Mouse (Mus musculus) forelimb bud, embryonic 11.5 days (tissue): ENCODE results near the gene Wt1.

Source experiments
- DNase-seq: peaks from one replicate; pipeline ENCODE4 v3.0.0-alpha.2; 2012; ENCODE audit warnings: low read depth, low spot score

Wt1 gene

DNA sequence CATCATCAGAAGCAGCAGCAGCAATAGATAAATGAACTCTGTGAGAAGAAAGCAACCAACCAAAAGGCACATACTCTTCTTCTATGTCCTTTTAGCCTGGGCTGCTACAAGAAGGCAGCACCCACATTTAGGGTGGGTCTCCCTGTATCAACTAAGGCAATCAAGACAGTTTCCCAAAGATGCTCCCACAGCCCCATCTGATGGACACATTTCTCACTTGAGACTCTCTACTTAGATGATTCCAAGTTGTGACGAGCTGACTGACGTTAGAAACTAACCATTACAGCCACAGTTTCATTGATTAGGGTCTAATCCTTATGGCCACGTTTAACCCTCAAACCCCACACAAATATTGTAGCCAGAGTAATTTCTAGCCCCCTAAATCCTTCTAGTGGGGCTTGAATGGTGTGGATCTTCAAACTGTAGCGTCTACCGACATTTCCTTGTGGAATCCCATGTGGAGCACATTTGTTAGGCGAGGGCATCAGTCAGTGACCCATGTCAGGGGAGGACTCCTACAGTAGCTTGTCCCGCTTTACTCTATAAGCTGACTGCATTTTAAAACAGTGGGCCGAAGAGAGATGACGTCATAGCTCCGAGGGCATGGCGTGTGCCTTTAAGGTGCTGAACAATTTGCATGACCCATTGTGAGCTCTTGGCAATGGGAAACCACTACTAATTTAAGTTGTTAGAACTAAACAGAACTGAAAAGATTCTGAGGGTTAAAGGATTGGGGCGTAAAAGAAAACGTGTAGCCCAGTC, 59.6 kb downstream of the Wt1 start:
- DNase-seq = no peak

GRCm38 (mm10) chr2:105186591-105186990, 60.3 kb downstream of the Wt1 start:
- DNase-seq = no peak

DNA sequence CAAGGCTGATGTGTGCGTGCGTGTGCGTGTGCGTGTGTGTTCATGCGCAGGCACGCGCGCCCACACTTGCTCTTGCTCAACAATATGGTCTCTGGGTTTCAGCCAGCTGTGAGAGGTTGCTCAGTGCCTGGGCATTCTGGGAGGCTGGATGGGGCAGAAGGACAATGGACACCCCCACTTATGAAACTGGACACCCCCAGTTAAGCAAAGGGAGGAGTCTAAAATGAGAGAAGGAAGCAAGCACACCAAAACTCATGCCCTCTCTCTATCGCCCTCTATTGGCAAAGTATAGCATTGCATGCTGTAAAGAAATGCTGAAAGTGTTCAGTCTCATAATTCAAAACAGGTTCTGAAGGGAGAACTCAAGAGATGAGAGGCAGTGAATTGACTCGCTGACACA, 61.9 kb downstream of the Wt1 start:
- peak; percentile 62 for DNase-seq

GRCm38 (mm10) chr2:105189352-105189751, 63.0 kb downstream of the Wt1 start:
- peak; percentile 24 for DNase-seq

- peak; percentile 18 for DNase-seq
Measured at GRCm38 (mm10) chr2:105200152-105200551, 73.8 kb downstream of the Wt1 start.

- DNase-seq = no peak
Measured at GRCm38 (mm10) chr2:105206563-105207174, 80.3 kb downstream of the Wt1 start.

GRCm38 (mm10) chr2:105212839-105213238, 86.5 kb downstream of the Wt1 start:
- DNase-seq = no peak

DNA sequence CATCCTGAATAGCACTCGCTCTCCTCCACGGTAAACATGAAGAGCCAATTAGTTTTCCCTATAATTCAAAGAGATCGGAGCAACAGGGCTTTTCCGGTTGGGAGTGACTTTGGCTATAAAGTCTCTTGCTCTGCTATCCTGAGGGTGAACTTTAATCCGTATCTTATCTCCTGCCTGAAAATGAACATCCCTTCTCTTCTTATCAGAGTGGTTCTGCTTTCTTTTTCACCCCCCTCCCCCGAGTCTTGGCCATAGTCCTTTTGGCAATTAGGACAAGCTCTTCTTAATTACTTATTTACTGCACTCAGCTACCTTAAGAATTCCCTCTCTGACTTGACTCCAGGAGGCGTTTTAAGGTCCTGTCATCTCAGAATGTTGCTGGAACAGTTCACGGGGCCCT, 89.6 kb downstream of the Wt1 start:
- DNase-seq = no peak

DNA sequence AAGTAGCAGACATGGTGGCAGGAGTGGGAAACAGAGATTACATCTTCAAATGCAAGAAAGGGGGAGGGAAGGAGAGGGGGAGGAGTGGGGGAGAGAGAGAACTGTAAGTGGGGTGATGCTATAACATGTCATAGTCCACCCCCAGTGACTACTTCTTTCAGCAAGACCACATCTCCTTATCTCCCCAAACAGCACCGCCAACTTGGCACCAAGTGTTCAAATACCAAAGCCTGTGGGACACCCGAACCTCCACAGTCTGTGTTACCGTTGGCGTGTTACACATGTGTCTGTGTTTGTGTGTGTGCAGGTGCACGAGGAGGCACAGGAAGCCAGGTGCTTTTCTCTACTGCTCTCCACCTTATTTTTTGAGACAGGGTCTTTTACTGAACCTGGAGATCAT, 92.9 kb downstream of the Wt1 start:
- DNase-seq = no peak

- no peak for DNase-seq
Measured at GRCm38 (mm10) chr2:105219664-105220063, 93.3 kb downstream of the Wt1 start.

DNA sequence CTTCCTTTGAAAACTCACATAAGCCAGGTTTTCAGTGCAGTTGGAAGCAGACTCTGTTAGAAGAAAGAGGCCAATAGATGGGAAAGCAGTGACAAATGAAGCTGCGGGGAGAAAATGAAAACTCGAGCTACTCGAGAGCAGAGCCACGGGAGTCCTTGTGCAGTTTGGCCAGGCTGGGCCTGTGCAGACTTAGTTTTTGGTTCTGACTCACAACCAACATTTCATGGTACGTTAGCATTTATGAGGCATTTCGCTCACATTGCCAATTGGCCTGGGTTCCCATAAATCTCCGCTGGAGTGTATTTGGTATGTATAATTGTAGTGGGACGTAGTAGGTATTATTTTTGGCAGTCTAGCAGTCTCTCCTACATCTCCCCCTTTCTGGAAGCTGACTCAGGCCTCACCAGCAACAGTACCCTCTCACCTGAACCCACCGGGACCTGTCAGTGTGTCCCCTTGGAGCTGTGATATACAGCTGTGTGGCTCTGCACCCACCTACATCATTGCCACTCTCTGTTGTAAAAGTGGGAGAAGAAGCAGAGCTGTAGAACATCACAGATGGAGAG, 94.5 kb downstream of the Wt1 start:
- no peak for DNase-seq
